Mouse (Mus musculus) right cerebral cortex, adult 18-20 months (tissue): ENCODE data around the gene Tex52.

Source experiments
- DNase-seq: peaks from one replicate; pipeline ENCODE4 v3.0.0; 2022; ENCODE audit warnings: mixed read lengths

Tex52 gene

GRCm38 (mm10) chr6:128432356-128432915, 57.2 kb downstream of the Tex52 start:
- no peak for DNase-seq

GRCm38 (mm10) chr6:128433566-128433965, 58.3 kb downstream of the Tex52 start:
- no peak for DNase-seq
